Mouse (Mus musculus): Measurements from ENCODE around the gene BC003965.

The BC003965 gene

GRCm38 (mm10) chr17:25184129-25184691 lies at the start of gene BC003965:
TSS of gene BC003965 (plus strand) at chr17:25184554.
- peak; percentile 100 for DNase-seq (ENCODE audit: low read depth)

- DNase-seq (ENCODE audit: low read depth): no peak
These were observed 48.7 kb upstream of the BC003965 start for GRCm38 (mm10) chr17:25135622-25136021.

- DNase-seq (ENCODE audit: low read depth): no peak
These were observed 45.6 kb upstream of the BC003965 start for GRCm38 (mm10) chr17:25138803-25139202.

- no peak for DNase-seq (ENCODE audit: low read depth)
These were observed 44.4 kb upstream of the BC003965 start for GRCm38 (mm10) chr17:25139960-25140359.

GRCm38 (mm10) chr17:25162161-25162560 lies 22.2 kb upstream of the BC003965 start, which contains the start of gene Ccdc154:
TSS of gene Ccdc154 (plus strand) at chr17:25162461.
- DNase-seq (ENCODE audit: low read depth): no peak

GRCm38 (mm10) chr17:25163387-25163786 lies 21.0 kb upstream of the BC003965 start:
- no peak for DNase-seq (ENCODE audit: low read depth)

- DNase-seq (ENCODE audit: low read depth): no peak
These were observed 19.6 kb upstream of the BC003965 start for GRCm38 (mm10) chr17:25164770-25165169.

GRCm38 (mm10) chr17:25165970-25166671 lies 18.2 kb upstream of the BC003965 start:
- DNase-seq (ENCODE audit: low read depth): no peak

- no peak for DNase-seq (ENCODE audit: low read depth)
These were observed 14.6 kb upstream of the BC003965 start for GRCm38 (mm10) chr17:25169706-25170105.

- no peak for DNase-seq (ENCODE audit: low read depth)
These were observed 11.8 kb upstream of the BC003965 start for GRCm38 (mm10) chr17:25172558-25172957.

- no peak for DNase-seq (ENCODE audit: low read depth)
These were observed 8.9 kb upstream of the BC003965 start, which contains the start of gene Gm38655 for GRCm38 (mm10) chr17:25175411-25175810. TSS of gene Gm38655 (minus strand) at chr17:25175471.

GRCm38 (mm10) chr17:25183232-25183631 lies 1.1 kb upstream of the BC003965 start:
- DNase-seq (ENCODE audit: low read depth): no peak

- DNase-seq (ENCODE audit: low read depth): no peak
These were observed 607 bp downstream of the BC003965 start for GRCm38 (mm10) chr17:25184961-25185360.

GRCm38 (mm10) chr17:25187784-25188149 lies 3.4 kb downstream of the BC003965 start:
- no peak for DNase-seq (ENCODE audit: low read depth)

GRCm38 (mm10) chr17:25188150-25189031 lies 4.0 kb downstream of the BC003965 start, which contains the start of gene Unkl:
TSS of gene Unkl (plus strand) at chr17:25188397.
- no peak for DNase-seq (ENCODE audit: low read depth)

GRCm38 (mm10) chr17:25189091-25189490 lies 4.7 kb downstream of the BC003965 start:
- DNase-seq (ENCODE audit: low read depth): no peak

GRCm38 (mm10) chr17:25202401-25202800 lies 18.0 kb downstream of the BC003965 start:
- DNase-seq (ENCODE audit: low read depth): no peak

GRCm38 (mm10) chr17:25210006-25210405 lies 25.7 kb downstream of the BC003965 start:
- DNase-seq (ENCODE audit: low read depth): no peak

- no peak for DNase-seq (ENCODE audit: low read depth)
These were observed 26.5 kb downstream of the BC003965 start for GRCm38 (mm10) chr17:25210680-25211466.

GRCm38 (mm10) chr17:25211705-25212104 lies 27.4 kb downstream of the BC003965 start:
- DNase-seq (ENCODE audit: low read depth): no peak

- DNase-seq (ENCODE audit: low read depth): no peak
These were observed 31.1 kb downstream of the BC003965 start for GRCm38 (mm10) chr17:25215431-25215830.

GRCm38 (mm10) chr17:25218967-25219366 lies 34.6 kb downstream of the BC003965 start:
- DNase-seq (ENCODE audit: low read depth): no peak
